Mouse (Mus musculus) liver, embryonic 15.5 days (tissue): ENCODE results near the gene Nme8. TPM values are rescaled to one million over a fixed set of nuclear protein-coding genes. Genes with fewer than 3 reads are reported as not detected.

Source experiments
- polyA plus RNA-seq: library from polyadenylated mRNA; unstranded; fragments of >200 nt; fragmentation: Nextera tagmentation; extraction: Ambion mirVana; gene quantifications from 2 replicates; pipeline ENCODE4 v1.2.1, GENCODE M21; 2015

Gene Nme8
- polyA plus RNA-seq, 1 experiment from 2014 or later: not detected

Other genes with a start within 250 kb of the Nme8 start
- 13.7 TPM in 2 replicates for gene Epdr1, start 77.9 kb downstream of the Nme8 start, polyA plus RNA-seq
- 0.29 and 0.51 TPM in 2 replicates for gene Sfrp4, start 74.7 kb downstream of the Nme8 start, polyA plus RNA-seq
- gene Gpr141, start 126.5 kb upstream of the Nme8 start, polyA plus RNA-seq: 4.0 and 4.5 TPM in 2 replicates